Mouse (Mus musculus) myocyte (in vitro differentiated cells): ENCODE results near the gene Zxdc. TPM values are rescaled to one million over a fixed set of nuclear protein-coding genes. Genes with fewer than 3 reads are reported as not detected.
A peak's percentile ranks its signal among the peaks of the same experiment; 100 is the strongest.

ENCODE experiments used
- H3K27me3 ChIP-seq: one replicate; pipeline ENCODE4 v1.6.1; 2011; ENCODE audit not compliant: control insufficient read depth, insufficient read depth, insufficient read length
- H3K36me3 ChIP-seq: one replicate; pipeline ENCODE4 v1.6.1; 2011; ENCODE audit not compliant: control insufficient read depth, insufficient read depth
- H3K4me2 ChIP-seq: one replicate; pipeline ENCODE4 v1.6.1; 2011; ENCODE audit warnings: low read depth, control low read depth
- H3K4me3 ChIP-seq: one replicate; pipeline ENCODE4 v1.5.1; 2011; ENCODE audit warnings: mild to moderate bottlenecking, control low read depth, moderate library complexity
- H3K79me2 ChIP-seq: one replicate; pipeline ENCODE4 v1.6.1; 2011; ENCODE audit not compliant: control insufficient read depth, insufficient read depth
- H3ac ChIP-seq: one replicate; pipeline ENCODE4 v1.6.1; 2011; ENCODE audit not compliant: control insufficient read depth, insufficient read length
- CEBPB ChIP-seq: IDR thresholded peaks from 2 replicates; pipeline ENCODE4 v1.6.1; 2011; ENCODE audit warnings: mild to moderate bottlenecking, moderate library complexity; ENCODE audit not compliant: poor library complexity, insufficient read depth, severe bottlenecking
- E2F4 ChIP-seq: IDR thresholded peaks from one replicate; pipeline ENCODE4 v1.6.1; 2011; ENCODE audit warnings: mild to moderate bottlenecking, control low read depth, moderate library complexity; ENCODE audit not compliant: insufficient read depth
- MAX ChIP-seq: IDR thresholded peaks from one replicate; pipeline ENCODE4 v1.6.1; 2011; ENCODE audit warnings: low read depth, mild to moderate bottlenecking, control low read depth
- MYOD1 ChIP-seq, 3 experiments: IDR thresholded peaks; one replicate each; pipeline ENCODE4 v1.6.1; 2011; ENCODE audit warnings: control low read depth in 2 of 3, low read depth in 2 of 3, mild to moderate bottlenecking in 2 of 3, moderate library complexity in 1 of 3; ENCODE audit not compliant: insufficient read length in 2 of 3, control insufficient read depth in 1 of 3
- MYOG ChIP-seq, 3 experiments: IDR thresholded peaks; one replicate each; pipeline ENCODE4 v1.6.1; 2011; ENCODE audit warnings: control low read depth in 2 of 3, low read depth in 2 of 3, mild to moderate bottlenecking in 2 of 3; ENCODE audit not compliant: insufficient read length in 2 of 3, control insufficient read depth in 1 of 3, insufficient read depth in 1 of 3
- POLR2A ChIP-seq: IDR thresholded peaks from one replicate; pipeline ENCODE4 v1.6.1; 2011; ENCODE audit warnings: low read depth, mild to moderate bottlenecking, control low read depth, moderate library complexity; ENCODE audit not compliant: insufficient read length
- POLR2AphosphoS2 ChIP-seq: IDR thresholded peaks from one replicate; pipeline ENCODE4 v1.6.1; 2011; ENCODE audit warnings: low read depth, control low read depth; ENCODE audit not compliant: insufficient read length
- REST ChIP-seq: IDR thresholded peaks from one replicate; pipeline ENCODE4 v1.6.1; 2011; ENCODE audit warnings: mild to moderate bottlenecking, control low read depth, moderate library complexity; ENCODE audit not compliant: insufficient read depth, insufficient read length
- SRF ChIP-seq: IDR thresholded peaks from one replicate; pipeline ENCODE4 v1.6.1; 2011; ENCODE audit warnings: low read depth; ENCODE audit not compliant: control insufficient read depth, insufficient read length
- TCF12 ChIP-seq: IDR thresholded peaks from one replicate; pipeline ENCODE4 v1.6.1; 2011; ENCODE audit warnings: mild to moderate bottlenecking, control low read depth; ENCODE audit not compliant: poor library complexity, insufficient read depth, severe bottlenecking
- TCF3 ChIP-seq: IDR thresholded peaks from one replicate; pipeline ENCODE4 v1.6.1; 2011; ENCODE audit warnings: low read depth, control low read depth; ENCODE audit not compliant: insufficient read length
- USF1 ChIP-seq: IDR thresholded peaks from one replicate; pipeline ENCODE4 v1.6.1; 2011; ENCODE audit warnings: low read depth, mild to moderate bottlenecking, control low read depth, moderate library complexity
- polyA plus RNA-seq: library from polyadenylated mRNA; unstranded; fragments of >200 nt; fragmentation: generic; extraction: Trizol; gene quantifications from one replicate; pipeline ENCODE4 v1.2.1, GENCODE M21; 2012; ENCODE audit warnings: missing spikeins

Gene Zxdc
- 7.6 TPM for polyA plus RNA-seq

DNA sequence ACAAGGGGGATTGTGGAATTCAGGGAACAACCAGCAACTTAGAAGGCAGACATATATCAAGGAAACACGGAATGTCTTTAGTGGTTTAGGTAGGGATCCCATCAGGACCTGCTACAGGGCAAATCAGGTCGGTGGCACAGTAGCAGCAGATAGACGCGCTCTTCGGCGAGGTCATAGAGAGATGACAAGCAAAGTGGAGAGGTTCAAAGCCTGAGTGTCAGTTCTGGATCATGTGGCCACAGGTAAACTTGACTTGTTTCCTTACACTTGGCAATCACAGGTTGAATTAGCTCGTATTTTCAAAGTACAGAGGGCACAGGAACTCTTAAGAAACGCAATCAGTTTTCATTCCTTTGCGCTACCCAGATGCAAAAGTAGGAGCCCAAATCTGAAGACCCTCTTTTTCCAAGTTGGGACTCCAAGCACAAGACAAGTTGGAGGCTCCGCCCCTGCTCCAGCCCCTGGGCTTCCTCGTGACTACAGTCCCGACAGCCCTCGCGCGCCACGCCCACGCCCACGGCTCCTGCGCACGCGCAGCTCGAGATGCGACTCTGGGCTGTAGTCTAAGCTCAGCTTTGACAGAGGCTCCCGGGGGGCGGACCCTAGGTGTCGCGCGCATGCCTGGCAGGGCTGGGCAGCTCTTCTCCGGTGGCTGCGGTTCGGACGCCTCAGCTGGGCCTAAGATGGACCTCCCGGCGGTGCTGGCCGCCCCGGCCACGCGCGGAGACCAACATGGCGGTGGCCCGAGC, at the start of gene Zxdc:
TSS of gene Zxdc (plus strand) at position 517 of the 749 bp plus-strand sequence.
- Histone ChIP-seq H3ac (peak within 1 kb of the TSS; percentile 86), H3K4me2 (peak within 1 kb of the TSS; percentile 85), H3K27me3 (no peaks in the 10 kb centered on the region), H3K36me3 (peaks cover 13% of the 10 kb centered on the region), H3K79me2 (peaks cover 22% of the 10 kb centered on the region), H3K4me3 (peak within 1 kb of the TSS; percentile 60)
- peak in 1 of 3 experiments; percentile 26 for TF ChIP-seq MYOG (IDR thresholded peaks at IDR 0.05; ENCODE audit: control insufficient read depth in 1 of 3, insufficient read depth in 1 of 3, insufficient read length in 2 of 3, low read depth in 2 of 3)
- no peak for TF ChIP-seq USF1
- no peak for TF ChIP-seq MAX
- peak; percentile 95 for TF ChIP-seq POLR2A
- peak; percentile 92 for TF ChIP-seq POLR2AphosphoS2
- TF ChIP-seq CEBPB: no peak

GRCm38 (mm10) chr6:90320429-90320828, 48.9 kb upstream of the Zxdc start:
- Histone ChIP-seq H3K36me3 (no peaks in the 10 kb centered on the region), H3K27me3 (no peaks in the 10 kb centered on the region), H3K4me2 (peak overlapping the region; percentile 52), H3ac (no peak overlapping the region), H3K4me3 (no peak overlapping the region), H3K79me2 (no peaks in the 10 kb centered on the region)
- no peak for TF ChIP-seq POLR2A
- no peak for TF ChIP-seq TCF12
- TF ChIP-seq MYOD1 (IDR thresholded peaks at IDR 0.05; ENCODE audit: control insufficient read depth in 1 of 3, insufficient read length in 2 of 3, low read depth in 2 of 3): no peak
- no peak for TF ChIP-seq USF1
- TF ChIP-seq E2F4: no peak
- TF ChIP-seq TCF3: no peak
- peak in 1 of 3 experiments; percentile 4 for TF ChIP-seq MYOG (IDR thresholded peaks at IDR 0.05; ENCODE audit: control insufficient read depth in 1 of 3, insufficient read depth in 1 of 3, insufficient read length in 2 of 3, low read depth in 2 of 3)
- TF ChIP-seq CEBPB: no peak

GRCm38 (mm10) chr6:90321811-90322210, 47.5 kb upstream of the Zxdc start:
- Histone ChIP-seq H3K27me3 (no peaks in the 10 kb centered on the region), H3K4me2 (peak overlapping the region; percentile 52), H3K36me3 (no peaks in the 10 kb centered on the region), H3ac (no peak overlapping the region), H3K79me2 (no peaks in the 10 kb centered on the region), H3K4me3 (no peak overlapping the region)
- TF ChIP-seq SRF: no peak

DNA sequence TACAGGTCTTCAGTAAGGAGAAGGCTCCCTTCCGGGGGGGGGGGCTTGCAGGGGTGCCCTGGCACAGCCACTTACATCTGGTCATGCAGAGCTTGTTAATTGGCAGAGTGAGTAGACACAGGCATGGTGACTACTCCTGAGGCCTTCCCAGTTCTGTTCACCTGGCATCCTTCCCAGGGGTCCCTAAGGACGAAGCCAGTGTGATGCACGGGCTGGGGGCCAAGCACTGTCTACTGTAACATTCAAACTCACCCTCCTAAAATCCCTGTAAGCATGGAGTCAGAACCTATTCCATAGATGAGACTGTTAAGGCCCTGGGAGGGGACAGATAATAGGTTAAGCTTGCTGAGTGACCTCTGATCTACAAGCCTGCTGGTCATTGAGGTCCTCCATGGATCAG, 45.3 kb upstream of the Zxdc start:
- Histone ChIP-seq H3K4me2 (no peak overlapping the region), H3K36me3 (no peaks in the 10 kb centered on the region), H3K79me2 (no peaks in the 10 kb centered on the region), H3ac (no peak overlapping the region), H3K4me3 (no peak overlapping the region), H3K27me3 (no peaks in the 10 kb centered on the region)
- TF ChIP-seq TCF3 (no peak), POLR2A (no peak), CEBPB (no peak), REST (no peak), SRF (no peak), E2F4 (no peak), POLR2AphosphoS2 (no peak), TCF12 (no peak), MYOD1 (IDR thresholded peaks at IDR 0.05; ENCODE audit: control insufficient read depth in 1 of 3, insufficient read length in 2 of 3, low read depth in 2 of 3) (no peak), MAX (no peak), MYOG (IDR thresholded peaks at IDR 0.05; ENCODE audit: control insufficient read depth in 1 of 3, insufficient read depth in 1 of 3, insufficient read length in 2 of 3, low read depth in 2 of 3) (no peak), USF1 (no peak)

DNA sequence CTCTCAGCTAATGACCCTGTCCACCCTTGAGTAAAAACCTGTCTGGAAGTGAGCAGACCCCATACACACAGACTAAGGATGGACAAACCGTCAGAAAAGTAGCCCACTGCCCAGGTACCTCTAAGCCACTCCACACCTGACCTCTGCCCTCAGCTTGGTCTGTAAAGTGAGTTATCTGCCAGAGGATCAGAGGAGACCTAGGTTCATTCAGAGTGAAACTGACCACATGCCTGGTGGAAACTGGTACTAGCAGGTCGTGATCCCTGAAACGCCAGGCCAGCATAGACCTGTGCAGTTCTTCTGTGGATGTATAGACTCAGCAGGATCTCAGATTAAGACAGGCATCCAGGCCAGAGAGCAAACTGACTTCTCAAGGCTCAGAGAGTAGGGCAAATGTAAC, 44.8 kb upstream of the Zxdc start:
- no peaks in the 10 kb centered on the region for H3K36me3 ChIP-seq
- TF ChIP-seq POLR2A: no peak
- TF ChIP-seq MAX: no peak
- no peak for TF ChIP-seq TCF3
- TF ChIP-seq MYOD1 (IDR thresholded peaks at IDR 0.05; ENCODE audit: control insufficient read depth in 1 of 3, insufficient read length in 2 of 3, low read depth in 2 of 3): no peak
- no peak for TF ChIP-seq POLR2AphosphoS2
- no peak for TF ChIP-seq E2F4
- TF ChIP-seq MYOG (IDR thresholded peaks at IDR 0.05; ENCODE audit: control insufficient read depth in 1 of 3, insufficient read depth in 1 of 3, insufficient read length in 2 of 3, low read depth in 2 of 3): no peak
- no peak for TF ChIP-seq SRF
- TF ChIP-seq CEBPB: no peak
- no peak for TF ChIP-seq USF1
- no peak for TF ChIP-seq TCF12
- TF ChIP-seq REST: no peak
- H3K27me3 ChIP-seq: no peaks in the 10 kb centered on the region
- H3K4me2 ChIP-seq: no peak overlapping the region
- H3K4me3 ChIP-seq: no peak overlapping the region
- no peak overlapping the region for H3ac ChIP-seq
- no peaks in the 10 kb centered on the region for H3K79me2 ChIP-seq
